Comparison of ENCODE assay signal across 8 mouse cellular contexts in genomic region chr5:117318741-117319629, GRCm38 (mm10). TPM values are rescaled to one million over a fixed set of nuclear protein-coding genes. Genes with fewer than 3 reads are reported as not detected.
DNase-seq lines count a peak whose midpoint lies in the region; ATAC-seq and TF ChIP-seq lines count a peak whose summit lies in the region.

Vsig10 (plus strand) TSS chr5:117319083.

- peak within 1 kb of the TSS; percentile 97 for H3K4me2 ChIP-seq in hindbrain, embryonic 14.5 days (replicated peaks)

- peak within 1 kb of the TSS; percentile 57 for H3K9ac ChIP-seq in hindbrain, embryonic 14.5 days

- intact Hi-C loops in gastrocnemius, adult 2 months (cut with DNase I): loop anchor here (2.0 kb wide), 1 partner anchor 38 kb away; the partner anchor contains the start of gene Wsb2
- intact Hi-C loops in left cerebral cortex, adult 2 months (cut with DNase I): loop anchor here (2.0 kb wide), 1 partner anchor 38 kb away; the partner anchor contains the start of gene Wsb2

- TF ChIP-seq CTCF in gastrocnemius, adult 2 months (IDR thresholded peaks at IDR 0.05): peak; percentile 18; the same call in 1 of the 2 replicates
- no peak for TF ChIP-seq CTCF in left cerebral cortex, adult 2 months (IDR thresholded peaks at IDR 0.05)

- H3K9me3 ChIP-seq in hindbrain, embryonic 14.5 days (ENCODE audit: control insufficient read depth, low read length): no peaks in the 10 kb centered on the region

- peak within 1 kb of the TSS; percentile 96 for H3K27ac ChIP-seq in gastrocnemius, adult 2 months
- peak within 1 kb of the TSS; percentile 51; the same call in 1 of the 2 replicates for H3K27ac ChIP-seq in hindbrain, embryonic 14.5 days
- H3K27ac ChIP-seq in left cerebral cortex, adult 2 months: peak within 1 kb of the TSS; percentile 78
- H3K27ac ChIP-seq in macrophage: no peak within 1 kb of the TSS

- no peaks in the 10 kb centered on the region for H3K79me2 ChIP-seq in macrophage (ENCODE audit: inconsistent target)

- peaks cover 7% of the 10 kb centered on the region; the same call in 1 of the 2 replicates for H3K4me1 ChIP-seq in hindbrain, embryonic 14.5 days (replicated peaks; ENCODE audit: control insufficient read depth, insufficient read depth, low read length)

- WGBS in hindbrain, embryonic 14.5 days: under 1% methylated on average over 67 of the region's 81 CpGs
- under 1% methylated on average over 74 of the region's 81 CpGs for WGBS in macrophage (ENCODE audit: missing documents)

- H3K27me3 ChIP-seq in hindbrain, embryonic 14.5 days (ENCODE audit: control insufficient read depth, insufficient read depth, low read length): peaks cover 35% of the 10 kb centered on the region

- ATAC-seq in hindbrain, embryonic 14.5 days (ENCODE audit: low FRiP score): peak; percentile 65; the same call in 1 of the 2 replicates

- H3K36me3 ChIP-seq in hindbrain, embryonic 14.5 days (replicated peaks; ENCODE audit: control insufficient read depth, insufficient read depth): no peaks in the 10 kb centered on the region
- no peaks in the 10 kb centered on the region for H3K36me3 ChIP-seq in macrophage (ENCODE audit: inconsistent target)

- peak within 1 kb of the TSS; percentile 70 for H3K4me3 ChIP-seq in gastrocnemius, adult 2 months
- peak within 1 kb of the TSS; percentile 71 for H3K4me3 ChIP-seq in hindbrain, embryonic 14.5 days (replicated peaks; ENCODE audit: low read length)
- peak within 1 kb of the TSS; percentile 72 for H3K4me3 ChIP-seq in left cerebral cortex, adult 2 months
- H3K4me3 ChIP-seq in macrophage (ENCODE audit: inconsistent target): peak within 1 kb of the TSS; percentile 40

- DNase-seq in R1 (ENCODE audit: low read depth, low spot score): peak; percentile 75
- DNase-seq in cerebellum, postnatal 10 days: peak; percentile 66 to 68
- peak; percentile 86 for DNase-seq in gastrocnemius, adult 2 months
- peak; percentile 36 for DNase-seq in hindbrain, embryonic 14.5 days (ENCODE audit: low spot score)
- DNase-seq in left cerebral cortex, adult 2 months (ENCODE audit: extremely low spot score in 1 of 2, low spot score in 2 of 2): peak; percentile 32 to 45
- DNase-seq in retina, postnatal 7 days (ENCODE audit: low read depth, low spot score): peak; percentile 24
- DNase-seq in urinary bladder, postnatal 14 days (ENCODE audit: low spot score): peak; percentile 75

RNA-seq across cellular contexts. Expression of gene Vsig10, which starts in this region (rescaled TPM):
- total RNA-seq in gastrocnemius, adult 2 months (2021): 1 to 10 TPM; 5.2 to 5.3 TPM
- polyA plus RNA-seq in hindbrain, embryonic 14.5 days (2014; fragmentation: Nextera tagmentation; extraction: Ambion mirVana): 0.75 and 1.1 TPM in 2 replicates
- 1 to 10 TPM; 1.7 to 2.1 TPM for total RNA-seq in left cerebral cortex, adult 2 months (2021)
- total RNA-seq in macrophage (2018; cell fraction: chromatin; rRNA removed): 1 to 10 TPM in 16 of 26 experiments, under 1 TPM in 9, not detected in 1; 0.31 to 9.0 (median 1.8) TPM
- total RNA-seq in macrophage (2018; cell fraction: cytosol; rRNA removed): 1 to 10 TPM in 13 of 26 experiments, under 1 TPM in 13; 0.18 to 3.0 (median 1.00) TPM
- 1 to 10 TPM in 22 of 26 experiments, under 1 TPM in 4; 0.39 to 6.1 (median 2.5) TPM for total RNA-seq in macrophage (2018; cell fraction: nucleus; rRNA removed)
- 1.2 to 1.6 TPM (median 1.3 TPM) in 3 replicates for polyA plus RNA-seq in macrophage (2018)

Comparison
In these comparisons a context has a peak if more than half of its experiments do, and no peak if none do; other contexts are left out.
1. DNase-seq: peak in every context shown above with its lines; median percentile 86 in gastrocnemius, adult 2 months; 75 in R1; 75 in urinary bladder, postnatal 14 days; 67 in cerebellum, postnatal 10 days; 38 in left cerebral cortex, adult 2 months; 36 in hindbrain, embryonic 14.5 days; 24 in retina, postnatal 7 days.